Comparison of ENCODE assay signal across 35 mouse cellular contexts in the genomic region with DNA sequence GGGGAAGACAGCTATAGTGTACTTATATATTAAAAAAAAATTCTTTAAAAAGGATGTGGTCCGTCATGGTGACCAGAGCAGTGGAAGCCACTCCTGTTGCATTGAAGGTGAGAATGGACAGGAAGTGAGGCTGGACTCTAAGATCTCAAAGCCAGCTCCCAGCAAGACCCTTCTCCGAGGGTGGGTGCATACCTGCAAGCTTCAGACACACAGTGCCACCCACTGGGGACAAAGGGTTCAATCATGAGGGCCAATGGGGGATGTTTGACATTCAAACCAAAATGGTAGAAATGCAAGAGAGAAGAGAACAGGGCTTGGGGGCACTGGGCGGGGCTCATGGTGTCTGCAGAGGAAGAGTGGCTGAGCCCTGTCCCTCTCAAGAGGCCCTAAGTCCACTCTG. TPM values are rescaled to one million over a fixed set of nuclear protein-coding genes. Genes with fewer than 3 reads are reported as not detected.
DNase-seq lines count a peak whose midpoint lies in the region; ATAC-seq and TF ChIP-seq lines count a peak whose summit lies in the region.
"Had no signal": no experiment of that assay in that cellular context is flagged by ENCODE, and none has a peak within 500 bp of the region (broad histone marks: within the 10 kb centered on the region; RNA-seq: fewer than 3 reads in every experiment).

No protein-coding gene starts in this region.

- no peak overlapping the region for H3K27ac ChIP-seq in forebrain, postnatal 0 days (ENCODE audit: low read depth, low read length)
- no peak overlapping the region for H3K27ac ChIP-seq in forebrain, embryonic 12.5 days
- H3K27ac ChIP-seq in kidney, postnatal 0 days = no peak overlapping the region
- H3K27ac ChIP-seq in stomach, postnatal 0 days (replicated peaks) = no peak overlapping the region
- H3K27ac ChIP-seq: left cerebral cortex, adult 2 months; limb, embryonic 12.5 days; liver, embryonic 15.5 days; lung, embryonic 15.5 days; midbrain, embryonic 12.5 days; neural tube, embryonic 15.5 days; stomach, embryonic 15.5 days had no signal

- no peak for ATAC-seq in forebrain, postnatal 0 days
- ATAC-seq in forebrain, embryonic 12.5 days (ENCODE audit: low FRiP score) = no peak
- ATAC-seq in kidney, postnatal 0 days (replicated peaks; ENCODE audit: low FRiP score, low read depth) = no peak
- ATAC-seq in stomach, postnatal 0 days (ENCODE audit: low FRiP score, low TSS enrichment) = no peak
- ATAC-seq: hindbrain, embryonic 16.5 days had no signal

- 93% methylated on average over 3 of the region's 3 CpGs for WGBS in forebrain, postnatal 0 days
- WGBS in forebrain, embryonic 12.5 days = 87% methylated on average over 3 of the region's 3 CpGs
- 88% methylated on average over 3 of the region's 3 CpGs for WGBS in kidney, postnatal 0 days
- 87% methylated on average over 3 of the region's 3 CpGs for WGBS in stomach, postnatal 0 days

- no peak overlapping the region for H3K9ac ChIP-seq in forebrain, postnatal 0 days
- no peak overlapping the region for H3K9ac ChIP-seq in forebrain, embryonic 12.5 days
- no peak overlapping the region for H3K9ac ChIP-seq in kidney, postnatal 0 days (ENCODE audit: low read depth, low read length)
- no peak overlapping the region for H3K9ac ChIP-seq in stomach, postnatal 0 days (ENCODE audit: low read length)
- H3K9ac ChIP-seq: limb, embryonic 12.5 days; liver, embryonic 15.5 days; lung, embryonic 15.5 days; midbrain, embryonic 12.5 days; neural tube, embryonic 15.5 days; stomach, embryonic 15.5 days had no signal

- H3K27me3 ChIP-seq in forebrain, postnatal 0 days (ENCODE audit: insufficient read depth, low read length) = no peaks in the 10 kb centered on the region
- no peaks in the 10 kb centered on the region for H3K27me3 ChIP-seq in forebrain, embryonic 12.5 days
- no peaks in the 10 kb centered on the region for H3K27me3 ChIP-seq in kidney, postnatal 0 days (ENCODE audit: insufficient read depth, low read length)
- no peaks in the 10 kb centered on the region for H3K27me3 ChIP-seq in stomach, postnatal 0 days (ENCODE audit: control insufficient read depth, insufficient read depth, low read length)
- H3K27me3 ChIP-seq: limb, embryonic 12.5 days; liver, embryonic 15.5 days; lung, embryonic 15.5 days; midbrain, embryonic 12.5 days; neural tube, embryonic 15.5 days; stomach, embryonic 15.5 days had no signal

- H3K9me3 ChIP-seq in forebrain, postnatal 0 days (ENCODE audit: low read length) = no peaks in the 10 kb centered on the region
- H3K9me3 ChIP-seq in forebrain, embryonic 12.5 days = no peaks in the 10 kb centered on the region
- no peaks in the 10 kb centered on the region for H3K9me3 ChIP-seq in kidney, postnatal 0 days (replicated peaks; ENCODE audit: low read length)
- H3K9me3 ChIP-seq in stomach, postnatal 0 days (ENCODE audit: control insufficient read depth, low read length) = no peaks in the 10 kb centered on the region
- H3K9me3 ChIP-seq: limb, embryonic 12.5 days; liver, embryonic 15.5 days; lung, embryonic 15.5 days; midbrain, embryonic 12.5 days; neural tube, embryonic 15.5 days; stomach, embryonic 15.5 days had no signal

- no peaks in the 10 kb centered on the region for H3K4me1 ChIP-seq in forebrain, postnatal 0 days (ENCODE audit: insufficient read depth)
- H3K4me1 ChIP-seq in forebrain, embryonic 12.5 days = peaks cover 3% of the 10 kb centered on the region; the same call in 1 of the 2 replicates
- H3K4me1 ChIP-seq in kidney, postnatal 0 days (replicated peaks; ENCODE audit: insufficient read depth, low read length) = no peaks in the 10 kb centered on the region
- H3K4me1 ChIP-seq in stomach, postnatal 0 days (replicated peaks; ENCODE audit: control insufficient read depth, insufficient read depth) = no peaks in the 10 kb centered on the region
- H3K4me1 ChIP-seq: megakaryocyte, embryonic 14.5 days; neural tube, embryonic 15.5 days; stomach, embryonic 15.5 days had no signal

- no peak for DNase-seq in forebrain, postnatal 0 days
- no peak for DNase-seq in kidney, postnatal 0 days (ENCODE audit: low spot score)
- DNase-seq in kidney, adult 8-10 months = no peak
- DNase-seq in ES-CJ7 (ENCODE audit: low read depth, low spot score) = peak; percentile 62
- DNase-seq in stomach, postnatal 0 days (ENCODE audit: low spot score) = no peak
- DNase-seq in cerebellum, adult 11-12 months = no peak
- DNase-seq: adrenal gland, postnatal 14 days; cerebellum, adult 2 months; cerebellum, postnatal 14 days; gastrocnemius, postnatal 36 days; kidney, adult 9 months; kidney, postnatal 14 days; lung, postnatal 4 days; retina, postnatal 1 day; right cerebral cortex, postnatal 14 days; thymus, postnatal 14 days had no signal

- H3K36me3 ChIP-seq in forebrain, postnatal 0 days (ENCODE audit: insufficient read depth) = peaks cover 2% of the 10 kb centered on the region; the same call in 1 of the 2 replicates
- H3K36me3 ChIP-seq in forebrain, embryonic 12.5 days (replicated peaks) = peaks cover 12% of the 10 kb centered on the region
- 0 out of 2 replicates have a peak, but pooled peaks cover 10% of the 10 kb centered on the region for H3K36me3 ChIP-seq in kidney, postnatal 0 days (ENCODE audit: insufficient read depth, low read length)
- no peaks in the 10 kb centered on the region; the same call in 1 of the 2 replicates for H3K36me3 ChIP-seq in stomach, postnatal 0 days (ENCODE audit: control insufficient read depth, insufficient read depth, low read length)

- no peak for TF ChIP-seq EP300 in stomach, postnatal 0 days (optimal IDR thresholded peaks at IDR 0.05)

- TF ChIP-seq CTCF in forebrain, postnatal 0 days (IDR thresholded peaks at IDR 0.05; ENCODE audit: low read depth) = 0 out of 2 replicates have a peak, but pooled peaks have one; percentile 2
- peak; percentile 32; the same call in 1 of the 2 replicates for TF ChIP-seq CTCF in kidney, postnatal 0 days (IDR thresholded peaks at IDR 0.05; ENCODE audit: low read depth)
- TF ChIP-seq CTCF in stomach, postnatal 0 days (IDR thresholded peaks at IDR 0.05; ENCODE audit: low read depth) = peak; percentile 28; the same call in 1 of the 2 replicates

- H3K4me3 ChIP-seq in forebrain, postnatal 0 days (ENCODE audit: low read depth, low read length) = no peak overlapping the region
- H3K4me3 ChIP-seq in forebrain, embryonic 12.5 days (replicated peaks) = no peak overlapping the region
- H3K4me3 ChIP-seq in kidney, postnatal 0 days (replicated peaks; ENCODE audit: low read depth, low read length) = no peak overlapping the region
- no peak overlapping the region for H3K4me3 ChIP-seq in stomach, postnatal 0 days (ENCODE audit: low read depth, low read length)
- H3K4me3 ChIP-seq: erythroblast, embryonic 14.5 days; left cerebral cortex, adult 2 months; limb, embryonic 12.5 days; liver, embryonic 15.5 days; lung, embryonic 15.5 days; megakaryocyte, embryonic 14.5 days; midbrain, embryonic 12.5 days; neural tube, embryonic 15.5 days; stomach, embryonic 15.5 days had no signal

- no peak overlapping the region for H3K4me2 ChIP-seq in forebrain, postnatal 0 days (ENCODE audit: low read depth)
- H3K4me2 ChIP-seq in forebrain, embryonic 12.5 days = no peak overlapping the region
- no peak overlapping the region for H3K4me2 ChIP-seq in kidney, postnatal 0 days (ENCODE audit: low read length)
- no peak overlapping the region for H3K4me2 ChIP-seq in stomach, postnatal 0 days (replicated peaks; ENCODE audit: low read depth)
- H3K4me2 ChIP-seq: limb, embryonic 12.5 days; liver, embryonic 15.5 days; lung, embryonic 15.5 days; midbrain, embryonic 12.5 days; neural tube, embryonic 15.5 days; stomach, embryonic 15.5 days had no signal

RNA-seq across cellular contexts. Expression of gene Prf1, which starts 20.9 kb away (rescaled TPM):
- not detected in 2 replicates for total RNA-seq in forebrain, postnatal 0 days (2014; rRNA removed)
- not detected in 2 replicates for polyA plus RNA-seq in forebrain, postnatal 0 days (2015; fragmentation: Nextera tagmentation; extraction: Ambion mirVana)
- not detected in 2 replicates for polyA plus RNA-seq in forebrain, embryonic 12.5 days (2016; fragmentation: Nextera tagmentation; extraction: Ambion mirVana)
- 0.05 TPM in 1 of 2 replicates, not detected in the other for polyA plus RNA-seq in kidney, postnatal 0 days (2015; fragmentation: Nextera tagmentation; extraction: Ambion mirVana)
- 0.05 TPM in 1 of 2 replicates, not detected in the other for polyA plus RNA-seq in stomach, postnatal 0 days (2015; fragmentation: Nextera tagmentation; extraction: Ambion mirVana)
- total RNA-seq: gastrocnemius, postnatal 36 days; heart, postnatal 25 days; layer of hippocampus, adult 18-20 months; layer of hippocampus, postnatal 14 days; left cerebral cortex, adult 2 months; left cerebral cortex, postnatal 25 days had no signal
- polyA plus RNA-seq: C2C12; cerebellum, adult 2 months; cortical plate, adult 2 months; erythroblast, embryonic 14.5 days; forebrain, embryonic 11.5 days; hindbrain, embryonic 16.5 days; intestine, embryonic 14.5 days; limb, embryonic 12.5 days; lung, embryonic 15.5 days; midbrain, embryonic 12.5 days; neural tube, embryonic 15.5 days had no signal

RNA-seq across cellular contexts. Expression of gene Adamts14, which starts 45.3 kb away (rescaled TPM):
- 0.54 and 1.0 TPM in 2 replicates for total RNA-seq in forebrain, postnatal 0 days (2014; rRNA removed)
- polyA plus RNA-seq in forebrain, postnatal 0 days (2015; fragmentation: Nextera tagmentation; extraction: Ambion mirVana) = 0.18 and 0.22 TPM in 2 replicates
- polyA plus RNA-seq in forebrain, embryonic 12.5 days (2016; fragmentation: Nextera tagmentation; extraction: Ambion mirVana) = 0.36 and 0.45 TPM in 2 replicates
- polyA plus RNA-seq in kidney, postnatal 0 days (2015; fragmentation: Nextera tagmentation; extraction: Ambion mirVana) = 0.71 and 0.89 TPM in 2 replicates
- polyA plus RNA-seq in stomach, postnatal 0 days (2015; fragmentation: Nextera tagmentation; extraction: Ambion mirVana) = 1.1 TPM in 2 replicates
- polyA plus RNA-seq: erythroblast, embryonic 14.5 days had no signal
